ENCODE assay signal across 9 mouse cellular contexts in the genomic region with DNA sequence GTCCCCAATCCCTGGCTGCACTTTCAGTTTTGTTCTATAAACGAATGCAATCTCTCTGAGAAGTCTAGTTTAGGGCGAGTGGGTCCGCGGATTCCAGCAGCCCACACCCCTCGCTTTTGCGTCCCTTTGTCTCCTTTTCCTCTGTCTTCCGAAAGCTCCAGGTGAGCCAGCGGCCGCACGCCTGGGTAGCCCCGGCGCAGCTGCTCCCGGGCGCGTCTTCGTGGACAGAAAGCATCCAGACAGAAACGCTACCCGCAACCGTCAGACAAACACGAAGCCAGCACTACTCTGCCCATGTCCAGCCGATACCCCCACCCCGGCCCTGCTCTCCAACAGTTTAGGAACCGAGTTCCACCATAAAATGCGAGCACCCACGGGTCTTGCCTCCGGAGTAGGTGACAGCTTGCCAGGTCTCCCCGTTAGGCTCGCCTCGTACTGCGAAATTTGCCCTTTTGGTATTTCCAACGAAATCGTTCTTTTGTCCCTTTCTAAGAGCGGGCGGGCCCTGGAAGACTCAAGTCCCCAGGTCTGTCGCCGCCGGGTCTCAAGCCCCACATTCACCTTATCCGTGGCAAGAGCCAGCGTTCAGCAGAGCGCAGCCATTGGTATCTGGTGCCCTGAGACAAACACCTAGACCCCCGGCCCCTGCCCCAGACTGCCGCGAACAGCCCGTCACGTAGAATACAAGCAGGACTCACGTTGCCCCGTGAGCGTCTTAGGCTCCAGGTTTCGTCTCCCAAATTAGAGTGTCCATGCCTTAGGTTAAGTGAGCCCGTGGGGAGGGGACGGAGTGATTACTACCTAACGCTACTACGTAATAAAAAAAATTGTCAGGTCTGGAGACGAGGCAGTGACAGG. TPM values are rescaled to one million over a fixed set of nuclear protein-coding genes. Genes with fewer than 3 reads are reported as not detected.
DNase-seq lines count a peak whose midpoint lies in the region; ATAC-seq and TF ChIP-seq lines count a peak whose summit lies in the region.
"Had no signal": no experiment of that assay in that cellular context is flagged by ENCODE, and none has a peak within 500 bp of the region (broad histone marks: within the 10 kb centered on the region; RNA-seq: fewer than 3 reads in every experiment).

No protein-coding gene starts in this region.

- peaks cover 8% of the 10 kb centered on the region for H3K9me3 ChIP-seq in E14TG2a.4 (ENCODE audit: low read length)
- no peaks in the 10 kb centered on the region for H3K9me3 ChIP-seq in forebrain, embryonic 15.5 days

- no peaks in the 10 kb centered on the region for H3K36me3 ChIP-seq in E14TG2a.4 (ENCODE audit: insufficient read depth, low read length)
- no peaks in the 10 kb centered on the region for H3K36me3 ChIP-seq in forebrain, embryonic 15.5 days

- DNase-seq in adrenal gland, postnatal 10 days = peak; percentile 25
- DNase-seq in adrenal gland, postnatal 25 days = no peak
- DNase-seq in kidney, adult 11 months = peak; percentile 6
- peak; percentile 37 to 39 for DNase-seq in lung, postnatal 4 days
- no peak for DNase-seq in adipocyte (ENCODE audit: low spot score)
- no peak for DNase-seq in left cerebral cortex, postnatal 14 days (ENCODE audit: low spot score in 2 of 2)

- H3K4me1 ChIP-seq in E14TG2a.4 (replicated peaks; ENCODE audit: low read depth, low read length) = peaks cover 54% of the 10 kb centered on the region
- peaks cover 32% of the 10 kb centered on the region for H3K4me1 ChIP-seq in forebrain, embryonic 15.5 days

- no peak for TF ChIP-seq CTCF in E14TG2a.4 (conservative IDR thresholded peaks at IDR 0.05; ENCODE audit: low read length)

- intact Hi-C loops in left cerebral cortex, postnatal 14 days (cut with DNase I) = loop anchor here (5.0 kb wide), 1 partner anchor 243 kb away; no protein-coding TSS in a partner anchor

- H3K4me2 ChIP-seq in forebrain, embryonic 15.5 days (replicated peaks) = peak overlapping the region; percentile 70

- ATAC-seq in forebrain, embryonic 15.5 days (replicated peaks) = 0 out of 2 replicates have a peak, but pooled peaks have one; percentile 4

- peaks cover 94% of the 10 kb centered on the region for H3K27me3 ChIP-seq in E14TG2a.4 (ENCODE audit: insufficient read depth, low read length)
- H3K27me3 ChIP-seq in forebrain, embryonic 15.5 days = peaks cover 59% of the 10 kb centered on the region

- WGBS in forebrain, embryonic 15.5 days = under 1% methylated on average over 54 of the region's 54 CpGs

- H3K27ac ChIP-seq in forebrain, embryonic 15.5 days (replicated peaks) = peak overlapping the region; percentile 38
- H3K27ac ChIP-seq: liver, embryonic 14.5 days had no signal

- no peak overlapping the region; the same call in 1 of the 2 replicates for H3K9ac ChIP-seq in forebrain, embryonic 15.5 days (replicated peaks)
- H3K9ac ChIP-seq: liver, embryonic 14.5 days had no signal

- H3K4me3 ChIP-seq in E14TG2a.4 (replicated peaks; ENCODE audit: low read length) = peak overlapping the region; percentile 53
- peak overlapping the region; percentile 41 for H3K4me3 ChIP-seq in forebrain, embryonic 15.5 days

RNA-seq across cellular contexts. Expression of a gene that starts 0.9 kb away (rescaled TPM):
- 1 to 10 TPM in 1 of 2 experiments, under 1 TPM in 1; 0.75 to 1.7 TPM for total RNA-seq in adrenal gland, postnatal 10 days (2021)
- total RNA-seq in adrenal gland, postnatal 25 days (2021) = 0.71 TPM in 1 of 2 replicates, not detected in the other
- polyA plus RNA-seq in forebrain, embryonic 15.5 days (2015; fragmentation: Nextera tagmentation; extraction: Ambion mirVana) = 22.6 and 25.3 TPM in 2 replicates
- total RNA-seq in left cerebral cortex, postnatal 14 days (2021) = 1 to 10 TPM in 1 of 2 experiments, not detected in 1; 1.4 TPM

Comparison
In these comparisons a context has a peak if more than half of its experiments do, and no peak if none do; other contexts are left out.
1. DNase-seq: peak in adrenal gland, postnatal 10 days (single experiment), kidney, adult 11 months (single experiment) and lung, postnatal 4 days (2 of 2); none in adrenal gland, postnatal 25 days (single experiment), adipocyte (single experiment) and left cerebral cortex, postnatal 14 days (0 of 2).